Mouse (Mus musculus) adrenal gland, postnatal 14 days (tissue): ENCODE results near the gene Dph6. TPM values are rescaled to one million over a fixed set of nuclear protein-coding genes. Genes with fewer than 3 reads are reported as not detected.

Source experiments
- DNase-seq: peaks from one replicate; pipeline ENCODE4 v3.0.0; 2021; ENCODE audit warnings: mixed read lengths
- total RNA-seq: library from RNA; stranded (reverse); gene quantifications from 2 replicates; pipeline ENCODE4 v1.2.3, GENCODE M21; 2021

Gene Dph6
- total RNA-seq, 1 experiment from 2014 or later = 14.5 TPM

- DNase-seq = no peak
These were observed 114.3 kb downstream of the Dph6 start for GRCm38 (mm10) chr2:114540416-114540815.

GRCm38 (mm10) chr2:114536032-114536431, 118.7 kb downstream of the Dph6 start:
- DNase-seq = no peak

GRCm38 (mm10) chr2:114531010-114531756, 123.6 kb downstream of the Dph6 start:
- DNase-seq = no peak

- DNase-seq = no peak
These were observed 134.3 kb downstream of the Dph6 start for GRCm38 (mm10) chr2:114520414-114520813.

- no peak for DNase-seq
These were observed 134.9 kb downstream of the Dph6 start for GRCm38 (mm10) chr2:114519907-114520306.

- no peak for DNase-seq
These were observed 162.4 kb downstream of the Dph6 start for GRCm38 (mm10) chr2:114492398-114492797.

GRCm38 (mm10) chr2:114491907-114492306, 162.9 kb downstream of the Dph6 start:
- no peak for DNase-seq

GRCm38 (mm10) chr2:114486980-114487379, 167.8 kb downstream of the Dph6 start:
- no peak for DNase-seq
